Mouse (Mus musculus) ES-E14 (cell line): ENCODE data around the gene Prkcg. TPM values are rescaled to one million over a fixed set of nuclear protein-coding genes. Genes with fewer than 3 reads are reported as not detected.
A peak's percentile ranks its signal among the peaks of the same experiment; 100 is the strongest.
"Not testable (repeated sequence)": the region's sequence is repeated elsewhere in the genome, so short reads cannot be mapped to it uniquely, and the experiment has no call there.

Experiments used
- DNase-seq: peaks from one replicate; pipeline ENCODE4 v3.0.0-alpha.2; 2013; ENCODE audit warnings: low read depth, low spot score
- H3K27ac ChIP-seq: 2 replicates; pipeline ENCODE4 v1.5.1; 2012; ENCODE audit warnings: low read depth, mild to moderate bottlenecking, low read length, moderate library complexity, mixed read lengths; ENCODE audit not compliant: poor library complexity, insufficient read depth, severe bottlenecking
- H3K36me3 ChIP-seq: 2 replicates; pipeline ENCODE4 v1.6.1; 2012; ENCODE audit warnings: mild to moderate bottlenecking, low read length, moderate library complexity, mixed read lengths; ENCODE audit not compliant: control insufficient read depth, poor library complexity, insufficient read depth, severe bottlenecking
- H3K4me1 ChIP-seq, 2 experiments: fragments of 150-350 bp in 1 of 2; sonication (generic) in 1 of 2; 2 replicates each; pipeline ENCODE4 v1.6.1; 2012; ENCODE audit warnings: low read length in 2 of 2, mild to moderate bottlenecking in 1 of 2, mixed read lengths in 1 of 2; ENCODE audit not compliant: control insufficient read depth in 2 of 2, insufficient read depth in 2 of 2, poor library complexity in 1 of 2
- H3K4me3 ChIP-seq, 2 experiments: fragments of 150-350 bp in 1 of 2; sonication (generic) in 1 of 2; 2 replicates each; pipeline ENCODE4 v1.5.1; 2012; ENCODE audit warnings: low read length in 2 of 2, low read depth in 1 of 2, mild to moderate bottlenecking in 1 of 2, mixed read lengths in 1 of 2; ENCODE audit not compliant: insufficient read depth in 1 of 2, poor library complexity in 1 of 2, severe bottlenecking in 1 of 2
- H3K9ac ChIP-seq: 2 replicates; pipeline ENCODE4 v1.6.1; 2012; ENCODE audit warnings: low read depth, mild to moderate bottlenecking, low read length, mixed read lengths; ENCODE audit not compliant: poor library complexity, insufficient read depth, severe bottlenecking
- H3K9me3 ChIP-seq: fragments of 150-350 bp; sonication (generic); 2 replicates; pipeline ENCODE4 v1.6.1; 2012; ENCODE audit warnings: low read depth, mild to moderate bottlenecking, low read length; ENCODE audit not compliant: control insufficient read depth, insufficient read depth
- CHD2 ChIP-seq: IDR thresholded peaks from 2 replicates; pipeline ENCODE4 v1.6.1; 2014; ENCODE audit warnings: mild to moderate bottlenecking, low read depth, low read length, inconsistent platforms
- HCFC1 ChIP-seq: IDR thresholded peaks from 2 replicates; pipeline ENCODE4 v1.6.1; 2012; ENCODE audit warnings: low read length, inconsistent platforms, borderline replicate concordance; ENCODE audit not compliant: insufficient read depth
- MAFK ChIP-seq: IDR thresholded peaks from 2 replicates; pipeline ENCODE4 v1.6.1; 2014; ENCODE audit warnings: mild to moderate bottlenecking, low read depth, low read length, inconsistent platforms; ENCODE audit not compliant: insufficient read depth
- ZC3H11A ChIP-seq: IDR thresholded peaks from 2 replicates; pipeline ENCODE4 v1.6.1; 2012; ENCODE audit warnings: low read depth, mild to moderate bottlenecking, inconsistent platforms, low read length, borderline replicate concordance
- ZNF384 ChIP-seq: IDR thresholded peaks from 2 replicates; pipeline ENCODE4 v1.6.1; 2012; ENCODE audit warnings: low read depth, low read length, inconsistent platforms
- in situ Hi-C, 2 experiments: fragments of 600-800 bp; cut with MboI; formaldehyde crosslinking; loops; one replicate each; pipeline ENCODE4 v1.15.1; 2025; ENCODE audit warnings: low sequenced_read_pairs in 2 of 2, inconsistent platforms in 1 of 2; ENCODE audit not compliant: unreplicated experiment in 2 of 2
- total RNA-seq: library from RNA; depleted of rRNA; stranded (reverse); fragments of 300-350 nt; gene quantifications from 2 replicates; pipeline ENCODE4 v1.2.3, GENCODE M21; 2012

The Prkcg gene
- total RNA-seq, 1 experiment: 6.6 TPM

DNA sequence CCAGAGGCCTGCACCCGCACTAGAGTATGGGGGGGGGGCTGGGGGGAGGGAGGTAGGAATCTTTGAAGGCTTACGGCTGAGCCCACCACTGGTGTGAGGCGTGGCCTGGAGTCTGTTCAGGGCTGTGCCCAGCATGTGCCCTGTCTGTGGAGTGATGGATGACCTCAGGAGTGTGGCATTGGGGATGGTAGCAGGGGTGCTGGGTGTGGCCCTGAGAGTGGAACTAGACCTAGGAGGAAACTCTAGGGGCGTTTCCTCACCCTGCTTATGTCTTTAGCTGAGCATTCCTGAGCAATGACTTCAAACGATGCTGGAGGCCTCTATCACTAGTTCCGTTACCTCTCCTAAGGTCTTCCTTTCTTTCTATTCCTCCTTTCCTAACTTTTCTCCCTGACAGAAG is 2.2 kb downstream of the Prkcg start:
- Histone ChIP-seq H3K9ac (peak overlapping the region; percentile 75), H3K27ac (peak overlapping the region; percentile 55; the same call in 1 of the 2 replicates), H3K4me1 (peaks cover 2 to 9% of the 10 kb centered on the region in 2 experiments; a peak in 2 of 4 replicates), H3K36me3 (peaks cover 4% of the 10 kb centered on the region; the same call in 1 of the 2 replicates), H3K9me3 (no peaks in the 10 kb centered on the region), H3K4me3 (peak overlapping the region; percentile 59 to 68)
- in situ Hi-C loops: no loop called here
- no peak for DNase-seq
- no peak for TF ChIP-seq HCFC1
- TF ChIP-seq ZNF384: no peak
- no peak for TF ChIP-seq ZC3H11A
- no peak for TF ChIP-seq CHD2
- no peak for TF ChIP-seq MAFK

- H3K9me3 ChIP-seq: no peaks in the 10 kb centered on the region
- TF ChIP-seq HCFC1: no peak
- TF ChIP-seq ZNF384: no peak
- peak overlapping the region; percentile 65 for H3K9ac ChIP-seq
- peak overlapping the region; percentile 59 to 68 for H3K4me3 ChIP-seq
- H3K4me1 ChIP-seq: peaks cover 2 to 11% of the 10 kb centered on the region in 2 experiments; a peak in 2 of 4 replicates
- no peak for DNase-seq
- peaks cover 8% of the 10 kb centered on the region for H3K36me3 ChIP-seq
- in situ Hi-C loops: no loop called here
- peak overlapping the region; percentile 92 for H3K27ac ChIP-seq
Measured at GRCm38 (mm10) chr7:3291764-3292163, 2.8 kb downstream of the Prkcg start.

DNA sequence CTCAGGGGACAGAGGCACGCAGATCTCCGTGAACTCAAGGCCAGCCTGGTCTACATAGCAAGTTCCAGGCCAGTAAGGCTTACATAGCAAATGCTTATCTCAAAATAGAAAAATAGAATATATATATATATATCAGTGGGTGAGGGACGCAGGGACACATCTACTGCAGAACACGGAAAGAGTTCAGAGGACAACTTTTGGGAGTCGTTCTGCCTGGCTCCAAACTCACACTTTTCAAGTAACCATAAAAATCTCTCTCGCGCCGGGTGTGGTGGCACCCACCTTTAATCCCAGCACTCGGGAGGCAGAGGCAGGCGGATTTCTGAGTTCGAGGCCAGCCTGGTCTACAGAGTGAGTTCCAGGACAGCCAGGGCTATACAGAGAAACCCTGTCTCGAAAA is 3.3 kb downstream of the Prkcg start:
- DNase-seq, in situ Hi-C loops, H3K9me3 ChIP-seq: not testable (repeated sequence)
- Histone ChIP-seq H3K36me3 (peaks cover 13% of the 10 kb centered on the region), H3K4me3 (peak overlapping the region; percentile 59 to 68), H3K27ac (peak overlapping the region; percentile 92), H3K9ac (peak overlapping the region; percentile 65), H3K4me1 (peaks cover 2 to 14% of the 10 kb centered on the region in 2 experiments; a peak in 2 of 4 replicates)

DNA sequence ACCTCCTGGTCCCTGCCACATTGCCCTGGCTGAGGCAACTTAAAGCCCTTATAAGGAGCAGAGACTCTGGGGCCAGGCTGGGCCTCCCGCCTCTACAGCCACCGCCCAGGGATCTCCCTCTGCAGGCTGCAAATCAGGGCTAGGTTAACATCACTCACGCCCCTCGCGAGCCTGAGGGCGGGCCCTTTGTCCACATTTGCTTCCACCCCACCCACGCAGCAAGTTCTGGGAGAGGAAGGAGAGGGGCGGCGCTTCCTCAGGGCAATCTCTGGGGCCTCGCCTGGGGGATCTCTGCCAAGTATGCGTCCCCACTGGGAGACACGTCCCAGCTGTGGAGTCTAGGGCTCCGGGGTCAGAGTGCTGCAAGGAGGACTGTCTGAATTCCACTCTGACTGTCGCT is 3.8 kb downstream of the Prkcg start:
- H3K4me1 ChIP-seq: peaks cover 2 to 14% of the 10 kb centered on the region in 2 experiments; a peak in 2 of 4 replicates
- peaks cover 15% of the 10 kb centered on the region for H3K36me3 ChIP-seq
- peak overlapping the region; percentile 80 to 87 for H3K4me3 ChIP-seq
- no peaks in the 10 kb centered on the region for H3K9me3 ChIP-seq
- peak overlapping the region; percentile 92 for H3K27ac ChIP-seq
- DNase-seq: peak; percentile 93
- TF ChIP-seq ZNF384: no peak
- peak; percentile 66 for TF ChIP-seq CHD2
- no peak for TF ChIP-seq MAFK
- TF ChIP-seq ZC3H11A: no peak
- 0 out of 2 replicates have a peak, but pooled peaks have one; percentile 36 for TF ChIP-seq HCFC1
- in situ Hi-C loops: no loop called here
- H3K9ac ChIP-seq: peak overlapping the region; percentile 88

- Histone ChIP-seq H3K36me3 (peaks cover 20% of the 10 kb centered on the region), H3K9ac (peak overlapping the region; percentile 7; the same call in 1 of the 2 replicates), H3K27ac (no peak overlapping the region), H3K4me3 (no peak overlapping the region), H3K4me1 (peaks cover 2 to 14% of the 10 kb centered on the region in 2 experiments; a peak in 3 of 4 replicates), H3K9me3 (no peaks in the 10 kb centered on the region)
- TF ChIP-seq CHD2 (no peak), HCFC1 (no peak), ZC3H11A (no peak), ZNF384 (no peak), MAFK (no peak)
- in situ Hi-C loops: no loop called here
- no peak for DNase-seq
Measured at GRCm38 (mm10) chr7:3294794-3295193, 5.8 kb downstream of the Prkcg start.
